Mouse (Mus musculus): ENCODE measurements at regions not wholly inside any gene's neighbourhood (a gene's known extent, or its start where the extent isn't known, plus 50 kb on each side); places are given as distances from the start of the nearest gene placed in this dataset.

GRCm38 (mm10) chr5:97684592-97685258 lies 227.9 kb upstream of the Gk2 start:
- TF ChIP-seq CTCF (IDR thresholded peaks at IDR 0.05; ENCODE audit: low read depth), result no peak
- no peak for TF ChIP-seq EP300 (optimal IDR thresholded peaks at IDR 0.05)
